Mouse (Mus musculus) heart, postnatal 0 days (tissue): ENCODE data around the gene Ppm1b. TPM values are rescaled to one million over a fixed set of nuclear protein-coding genes. Genes with fewer than 3 reads are reported as not detected.

Experiments
- ATAC-seq: fragments of 200-750 bp; cut with Nextera tagmentation; 2 replicates; pipeline ENCODE4 v1.8.0; 2017; ENCODE audit warnings: low read depth, moderate number of reproducible peaks, moderate library complexity; ENCODE audit not compliant: insufficient read depth
- DNase-seq: peaks from one replicate; pipeline ENCODE4 v3.0.0-alpha.2; 2016; ENCODE audit warnings: low spot score
- H3K27ac ChIP-seq: fragments of 300-500 bp; sonication (generic); 2 replicates; pipeline ENCODE4 v1.5.1; 2014; ENCODE audit warnings: low read depth, mild to moderate bottlenecking
- H3K27me3 ChIP-seq: fragments of 300-500 bp; sonication (generic); 2 replicates; pipeline ENCODE4 v1.6.1; 2014; ENCODE audit warnings: low read length, mixed read lengths; ENCODE audit not compliant: control insufficient read depth, insufficient read depth
- H3K36me3 ChIP-seq: fragments of 300-500 bp; sonication (generic); replicated peaks from 2 replicates; pipeline ENCODE4 v1.6.1; 2014; ENCODE audit warnings: low read length, mixed read lengths; ENCODE audit not compliant: control insufficient read depth, insufficient read depth
- H3K4me1 ChIP-seq: fragments of 300-500 bp; sonication (generic); 2 replicates; pipeline ENCODE4 v1.6.1; 2014; ENCODE audit warnings: antibody characterized with exemption; ENCODE audit not compliant: control insufficient read depth, insufficient read depth
- H3K4me2 ChIP-seq: fragments of 300-500 bp; sonication (generic); 2 replicates; pipeline ENCODE4 v1.6.1; 2014; ENCODE audit warnings: low read depth, mild to moderate bottlenecking, low read length, moderate library complexity
- H3K4me3 ChIP-seq: fragments of 300-500 bp; sonication (generic); 2 replicates; pipeline ENCODE4 v1.5.1; 2014; ENCODE audit warnings: low read depth, low read length
- H3K9ac ChIP-seq: fragments of 300-500 bp; sonication (generic); replicated peaks from 2 replicates; pipeline ENCODE4 v1.6.1; 2014; ENCODE audit warnings: low read depth, low read length, mixed read lengths
- H3K9me3 ChIP-seq: fragments of 300-500 bp; sonication (generic); replicated peaks from 2 replicates; pipeline ENCODE4 v1.6.1; 2016; ENCODE audit warnings: low read length; ENCODE audit not compliant: control insufficient read depth
- CTCF ChIP-seq: IDR thresholded peaks from 2 replicates; pipeline ENCODE4 v1.5.1; 2016; ENCODE audit warnings: antibody characterized with exemption, control low read depth, low read depth
- EP300 ChIP-seq: IDR thresholded peaks from 2 replicates; pipeline ENCODE4 v1.6.1; 2016; ENCODE audit warnings: antibody characterized with exemption, low read depth
- WGBS: fragments of 180-500 bp; shearing (Covaris S2); extraction: QIAGEN DNeasy Blood & Tissue Kit; methylation state at CpG from one replicate; pipeline ENCODE4 v1.1.7; 2014; 5-methylcytosine and 5-hydroxymethylcytosine counted together
- polyA plus RNA-seq: library from polyadenylated mRNA; unstranded; fragments of >200 nt; fragmentation: Nextera tagmentation; extraction: Ambion mirVana; gene quantifications from 2 replicates; pipeline ENCODE4 v1.2.1, GENCODE M21; 2015
- total RNA-seq: library from RNA; depleted of rRNA; stranded (reverse); fragments of >200 nt; gene quantifications from 2 replicates; pipeline ENCODE4 v1.2.3, GENCODE M21; 2014; ENCODE audit warnings: low replicate concordance

The Ppm1b gene
- total and polyA plus RNA-seq, 2 experiments from 2014 or later, result 44.6 to 49.2 TPM

DNA sequence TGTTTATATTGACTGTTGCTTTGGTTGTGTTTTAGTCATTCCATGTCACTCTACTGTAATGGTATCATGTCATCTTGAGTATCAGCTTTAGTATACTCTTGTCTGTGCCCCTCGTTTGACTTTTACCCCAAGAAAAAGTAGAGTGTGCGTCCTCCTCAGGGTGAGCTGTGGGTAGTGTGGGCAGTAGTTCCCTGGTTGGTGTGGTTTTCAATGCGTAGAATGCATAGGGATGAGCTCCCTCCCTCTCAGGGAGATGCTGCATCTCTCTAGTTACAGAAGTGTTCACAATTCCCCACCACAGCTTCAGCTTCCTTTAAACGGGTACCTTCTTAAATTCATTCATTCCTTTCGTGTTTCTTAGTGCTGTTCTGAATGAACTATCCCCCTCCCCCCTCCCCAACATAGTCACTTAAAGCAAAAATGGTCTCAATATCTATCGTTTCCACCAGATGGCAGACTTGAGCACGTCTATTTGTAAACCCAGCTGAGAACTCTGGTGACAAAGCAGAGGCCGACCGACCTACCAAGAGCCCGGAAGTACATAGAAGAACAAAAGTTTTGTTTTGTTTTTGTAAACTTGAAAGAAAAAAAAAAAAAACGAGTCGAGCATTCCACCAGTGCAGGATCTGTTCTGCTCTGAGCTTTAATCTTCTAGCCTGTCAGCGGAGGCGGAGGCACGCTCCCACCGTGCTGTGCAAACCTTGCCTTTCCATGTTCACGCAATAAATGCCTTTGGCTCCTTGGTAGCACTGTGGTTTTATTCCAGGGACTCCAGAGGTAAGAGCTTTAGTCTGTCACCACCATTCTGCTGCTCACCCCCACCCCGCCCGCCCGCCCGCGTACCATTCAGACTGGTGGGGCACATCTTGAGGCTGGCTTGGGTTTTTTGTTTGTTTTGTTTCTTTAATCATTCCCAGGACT lies 67.0 kb downstream of the Ppm1b start:
- no peak overlapping the region for H3K9ac ChIP-seq
- H3K4me2 ChIP-seq, result peak overlapping the region; percentile 21; the same call in 1 of the 2 replicates
- peak; percentile 57 for ATAC-seq

GRCm38 (mm10) chr17:85024237-85024636 lies 67.7 kb downstream of the Ppm1b start:
- 0 out of 2 replicates have a peak, but pooled peaks cover 3% of the 10 kb centered on the region for H3K36me3 ChIP-seq
- no peak for TF ChIP-seq EP300
- no peak for TF ChIP-seq CTCF
- DNase-seq (no peak), ATAC-seq (no peak)
- no peak overlapping the region for H3K4me2 ChIP-seq
- H3K9ac ChIP-seq, result no peak overlapping the region
- no peaks in the 10 kb centered on the region for H3K9me3 ChIP-seq
- H3K27me3 ChIP-seq, result no peaks in the 10 kb centered on the region
- 85% methylated on average over 8 of the region's 8 CpGs for WGBS
- no peaks in the 10 kb centered on the region for H3K4me1 ChIP-seq
- H3K27ac ChIP-seq, result no peak overlapping the region
- H3K4me3 ChIP-seq, result no peak overlapping the region

More for the DNA sequence above, 67.0 kb downstream of the Ppm1b start:
- TF ChIP-seq CTCF, result peak; percentile 59
- TF ChIP-seq EP300, result no peak
- WGBS, result 56% methylated on average over 22 of the region's 22 CpGs
- Histone ChIP-seq H3K27me3 (no peaks in the 10 kb centered on the region), H3K4me3 (no peak overlapping the region), H3K27ac (no peak overlapping the region), H3K4me1 (no peaks in the 10 kb centered on the region), H3K9me3 (no peaks in the 10 kb centered on the region), H3K36me3 (0 out of 2 replicates have a peak, but pooled peaks cover 3% of the 10 kb centered on the region)
- peak; percentile 65 for DNase-seq

DNA sequence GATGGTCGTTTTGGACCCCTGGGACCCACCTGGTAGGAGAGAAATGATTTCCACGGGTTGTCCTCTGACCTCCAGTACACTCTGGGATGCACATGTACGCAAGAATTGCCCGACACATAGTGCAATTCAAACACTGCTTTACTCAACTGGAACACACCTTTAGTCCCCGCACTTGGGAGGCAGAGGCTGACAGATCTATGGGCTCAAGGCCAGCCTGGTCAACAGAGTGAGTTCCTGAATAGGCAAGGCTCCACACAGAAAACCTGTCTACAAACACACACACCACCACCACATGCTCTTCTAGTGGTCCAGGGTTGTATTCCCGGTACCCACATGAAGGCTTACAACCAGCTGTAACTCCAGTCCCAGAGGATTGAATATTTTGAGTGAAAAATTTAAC lies 68.6 kb downstream of the Ppm1b start:
- Histone ChIP-seq H3K9ac (no peak overlapping the region), H3K4me3 (no peak overlapping the region), H3K4me1 (no peaks in the 10 kb centered on the region), H3K4me2 (no peak overlapping the region), H3K36me3 (0 out of 2 replicates have a peak, but pooled peaks cover 3% of the 10 kb centered on the region), H3K27ac (no peak overlapping the region), H3K9me3 (no peaks in the 10 kb centered on the region), H3K27me3 (no peaks in the 10 kb centered on the region)
- ATAC-seq (no peak), DNase-seq (no peak)
- TF ChIP-seq CTCF (no peak), EP300 (no peak)
- WGBS, result 89% methylated on average over 6 of the region's 6 CpGs

GRCm38 (mm10) chr17:85026436-85026835 lies 69.9 kb downstream of the Ppm1b start:
- no peaks in the 10 kb centered on the region for H3K27me3 ChIP-seq
- TF ChIP-seq CTCF, result no peak
- TF ChIP-seq EP300, result no peak
- no peak overlapping the region for H3K4me2 ChIP-seq
- H3K9ac ChIP-seq, result no peak overlapping the region
- H3K4me1 ChIP-seq, result no peaks in the 10 kb centered on the region
- no peaks in the 10 kb centered on the region for H3K9me3 ChIP-seq
- no peak overlapping the region for H3K27ac ChIP-seq
- 0 out of 2 replicates have a peak, but pooled peaks cover 3% of the 10 kb centered on the region for H3K36me3 ChIP-seq
- no peak overlapping the region for H3K4me3 ChIP-seq
- no peak for DNase-seq
- ATAC-seq, result no peak
- 90% methylated on average over 6 of the region's 6 CpGs for WGBS

DNA sequence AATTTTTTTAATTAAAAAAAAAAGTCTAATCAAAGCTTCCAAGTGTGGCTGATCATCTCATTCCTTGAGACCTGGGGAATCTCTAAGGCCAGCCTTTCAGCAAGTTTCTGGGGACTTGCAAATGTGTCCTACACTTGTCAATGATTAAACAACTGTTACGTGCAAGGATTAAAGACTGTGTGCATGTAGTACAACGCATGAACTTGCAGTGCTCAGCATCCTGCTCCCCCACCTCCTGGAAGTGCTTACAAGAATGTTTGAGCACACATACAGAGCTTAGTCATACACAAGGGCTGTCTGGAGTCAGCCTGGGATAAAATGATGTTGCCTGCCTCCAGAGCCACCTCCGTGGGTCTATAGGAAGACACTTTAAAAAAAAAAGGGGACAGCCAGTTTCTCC lies 70.7 kb downstream of the Ppm1b start:
- no peaks in the 10 kb centered on the region for H3K27me3 ChIP-seq
- H3K9ac ChIP-seq, result no peak overlapping the region
- no peak overlapping the region for H3K4me3 ChIP-seq
- DNase-seq (no peak), ATAC-seq (no peak)
- no peaks in the 10 kb centered on the region for H3K4me1 ChIP-seq
- 0 out of 2 replicates have a peak, but pooled peaks cover 3% of the 10 kb centered on the region for H3K36me3 ChIP-seq
- H3K4me2 ChIP-seq, result no peak overlapping the region
- WGBS, result 86% methylated on average over 3 of the region's 3 CpGs
- no peaks in the 10 kb centered on the region for H3K9me3 ChIP-seq
- no peak overlapping the region for H3K27ac ChIP-seq
- TF ChIP-seq CTCF (no peak), EP300 (no peak)
